11 mouse cellular contexts compared by ENCODE assay signal in genomic region chr4:65473141-65473540, GRCm38 (mm10).
"Had no signal": no experiment of that assay in that cellular context is flagged by ENCODE, and none has a peak within 500 bp of the region (broad histone marks: within the 10 kb centered on the region; RNA-seq: fewer than 3 reads in every experiment).

No protein-coding gene starts in this region.

- DNase-seq: kidney, adult 9 months; kidney, postnatal 36 days; layer of hippocampus, adult 9-11 months; layer of hippocampus, postnatal 36 days; liver; liver, embryonic 13.5 days; liver, postnatal 0 days; right cerebral cortex, adult 18-20 months; right cerebral cortex, postnatal 25 days; thymus, postnatal 36 days had no signal

- ATAC-seq: liver, postnatal 0 days; midbrain, embryonic 13.5 days had no signal
